Mouse (Mus musculus): ENCODE results near the gene Ankrd26.
"Not testable (repeated sequence)": the region's sequence is repeated elsewhere in the genome, so short reads cannot be mapped to it uniquely, and the experiment has no call there.

Gene Ankrd26

GRCm38 (mm10) chr6:118561745-118562609 lies at the start of gene Ankrd26:
Gene Ankrd26, minus strand, starts transcription at chr6:118562226.
- in situ Hi-C loops (cut with MboI, MseI), result no loop called here

GRCm38 (mm10) chr6:118608906-118609305 lies 46.9 kb upstream of the Ankrd26 start:
- in situ Hi-C loops (cut with MboI, MseI), result no loop called here

- in situ Hi-C loops (cut with MboI, MseI), result no loop called here
Measured at GRCm38 (mm10) chr6:118605974-118606373, 43.9 kb upstream of the Ankrd26 start.

GRCm38 (mm10) chr6:118603825-118604224 lies 41.8 kb upstream of the Ankrd26 start:
- in situ Hi-C loops (cut with MboI, MseI), result no loop called here

GRCm38 (mm10) chr6:118595681-118596055 lies 33.6 kb upstream of the Ankrd26 start:
- in situ Hi-C loops (cut with MboI, MseI), result no loop called here

- in situ Hi-C loops (cut with MboI, MseI), result no loop called here
Measured at GRCm38 (mm10) chr6:118594833-118595680, 33.0 kb upstream of the Ankrd26 start.

GRCm38 (mm10) chr6:118594070-118594469 lies 32.0 kb upstream of the Ankrd26 start:
- in situ Hi-C loops (cut with MboI, MseI), result no loop called here

- in situ Hi-C loops (cut with MboI, MseI), result no loop called here
Measured at GRCm38 (mm10) chr6:118593377-118594061, 31.5 kb upstream of the Ankrd26 start.

GRCm38 (mm10) chr6:118592662-118593376 lies 30.8 kb upstream of the Ankrd26 start:
- in situ Hi-C loops (cut with MboI, MseI), result no loop called here

- in situ Hi-C loops (cut with MboI, MseI), result not testable (repeated sequence)
Measured at GRCm38 (mm10) chr6:118578741-118579140, 16.7 kb upstream of the Ankrd26 start.

GRCm38 (mm10) chr6:118574351-118574750 lies 12.3 kb upstream of the Ankrd26 start:
- in situ Hi-C loops (cut with MboI, MseI), result no loop called here

GRCm38 (mm10) chr6:118567816-118568215 lies 5.8 kb upstream of the Ankrd26 start:
- in situ Hi-C loops (cut with MboI, MseI), result no loop called here

GRCm38 (mm10) chr6:118561225-118561624 lies 801 bp downstream of the Ankrd26 start:
- in situ Hi-C loops (cut with MboI, MseI), result no loop called here

GRCm38 (mm10) chr6:118538627-118539026 lies 23.4 kb downstream of the Ankrd26 start:
- in situ Hi-C loops (cut with MboI, MseI), result no loop called here

- in situ Hi-C loops (cut with MboI, MseI), result not testable (repeated sequence)
Measured at GRCm38 (mm10) chr6:118537201-118537600, 24.8 kb downstream of the Ankrd26 start.

GRCm38 (mm10) chr6:118535321-118535720 lies 26.7 kb downstream of the Ankrd26 start:
- in situ Hi-C loops (cut with MboI, MseI), result no loop called here

GRCm38 (mm10) chr6:118533381-118533780 lies 28.6 kb downstream of the Ankrd26 start:
- in situ Hi-C loops (cut with MboI, MseI), result no loop called here

GRCm38 (mm10) chr6:118520668-118521067 lies 41.4 kb downstream of the Ankrd26 start:
- in situ Hi-C loops (cut with MboI, MseI), result no loop called here

- in situ Hi-C loops (cut with MboI, MseI), result no loop called here
Measured at GRCm38 (mm10) chr6:118513335-118514012, 48.6 kb downstream of the Ankrd26 start.

- in situ Hi-C loops (cut with MboI, MseI), result no loop called here
Measured at GRCm38 (mm10) chr6:118499010-118499409, 63.0 kb downstream of the Ankrd26 start.

- in situ Hi-C loops (cut with MboI, MseI), result no loop called here
Measured at GRCm38 (mm10) chr6:118482125-118482524, 79.9 kb downstream of the Ankrd26 start.

Data from T-helper 2 cell (primary cell).